Mouse (Mus musculus) left cerebral cortex, adult 8-10 months (tissue): ENCODE data around the gene Apol11b. TPM values are rescaled to one million over a fixed set of nuclear protein-coding genes. Genes with fewer than 3 reads are reported as not detected.

Experiments used
- total RNA-seq, 4 experiments: library from RNA; stranded (reverse); gene quantifications; 2 replicates each; pipeline ENCODE4 v1.2.4; 2022

Gene Apol11b
- total RNA-seq, 4 experiments from 2014 or later: 0.19 to 0.36 (median 0.20) TPM; not detected in 1

Other genes starting within 250 kb of the Apol11b start
- under 1 TPM; 0.18 to 0.48 (median 0.29) TPM for gene Apol7a, start 244.2 kb downstream of the Apol11b start, total RNA-seq
- under 1 TPM in 2 of 4 experiments, not detected in 2; 0.26 to 0.71 TPM for gene Apol9a, start 232.2 kb downstream of the Apol11b start, total RNA-seq
- gene Apol7b, start 195.8 kb downstream of the Apol11b start, total RNA-seq: under 1 TPM in 3 of 4 experiments, not detected in 1; 0.25 to 0.67 (median 0.42) TPM
- not detected for gene Apol10a, start 166.2 kb downstream of the Apol11b start, total RNA-seq
- gene Apol11a, start 135.0 kb downstream of the Apol11b start, total RNA-seq: not detected
- not detected for gene Apol7c, start 110.0 kb downstream of the Apol11b start, total RNA-seq
- not detected for gene 1700025B11Rik, start 81.4 kb downstream of the Apol11b start, total RNA-seq
- under 1 TPM in 3 of 4 experiments, not detected in 1; 0.25 to 0.33 (median 0.27) TPM for gene Apol10b, start 47.2 kb downstream of the Apol11b start, total RNA-seq
- gene Gm36245, start 44.0 kb downstream of the Apol11b start, total RNA-seq: not detected
- not detected for gene Apol7e, start 55.6 kb upstream of the Apol11b start, total RNA-seq
- not detected for gene Apol9b, start 85.8 kb upstream of the Apol11b start, total RNA-seq
- 1 to 10 TPM; 6.6 to 8.0 (median 7.3) TPM for gene Apol8, start 113.7 kb upstream of the Apol11b start, total RNA-seq
- gene Myh9, start 198.9 kb upstream of the Apol11b start, total RNA-seq: 10 to 100 TPM; 65.9 to 77.7 (median 71.1) TPM